Mouse (Mus musculus) heart, postnatal 4 days (tissue): ENCODE results near the gene 2510009E07Rik. TPM values are rescaled to one million over a fixed set of nuclear protein-coding genes. Genes with fewer than 3 reads are reported as not detected.
"Not testable (repeated sequence)": the region's sequence is repeated elsewhere in the genome, so short reads cannot be mapped to it uniquely, and the experiment has no call there.

ENCODE experiments used
- DNase-seq: peaks from one replicate; pipeline ENCODE4 v3.0.0; 2021
- total RNA-seq, 2 experiments: library from RNA; stranded (reverse); gene quantifications; 2 replicates each; pipeline ENCODE4 v1.2.3; 2021

Gene 2510009E07Rik
- total RNA-seq, 2 experiments from 2014 or later, result 44.7 to 45.0 TPM

DNA sequence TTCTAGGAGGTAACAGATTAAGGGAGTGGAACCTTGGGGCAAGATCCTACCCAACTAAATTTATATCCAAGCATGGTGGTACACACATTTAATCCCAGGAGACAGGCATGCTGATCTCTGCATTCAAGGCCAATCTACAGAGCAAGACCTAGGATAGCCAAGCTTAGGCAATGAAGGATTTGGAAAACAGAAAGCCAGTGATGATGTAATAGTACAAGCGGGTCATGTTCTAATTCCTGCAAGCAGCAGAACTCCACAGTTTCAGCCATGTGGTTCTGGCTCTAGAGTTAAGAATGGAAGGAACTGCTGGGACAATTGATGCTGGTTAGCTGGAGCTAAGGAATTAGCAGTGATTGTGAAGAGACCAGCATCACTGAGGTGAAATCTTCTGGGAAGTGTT lies 20.8 kb downstream of the 2510009E07Rik start:
- DNase-seq, result not testable (repeated sequence)

DNA sequence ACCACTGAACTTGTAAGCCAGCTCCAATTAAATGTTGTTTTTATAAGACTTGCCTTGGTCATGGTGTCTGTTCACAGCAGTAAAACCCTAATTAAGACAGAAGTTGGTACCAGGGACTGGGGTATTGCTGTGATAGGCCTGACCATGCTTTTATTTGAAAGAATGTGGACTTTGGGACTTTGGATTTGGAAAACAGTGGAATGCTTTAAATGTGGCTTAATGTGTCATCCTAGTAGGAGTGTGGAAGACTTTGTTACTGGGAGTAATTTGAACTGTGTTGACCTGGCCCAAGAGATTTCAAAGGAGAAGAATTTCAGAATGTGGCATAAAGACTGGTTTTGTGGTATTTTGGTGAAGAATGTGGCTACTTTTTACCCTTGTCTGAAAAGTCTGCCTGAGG lies 21.4 kb downstream of the 2510009E07Rik start:
- not testable (repeated sequence) for DNase-seq

DNA sequence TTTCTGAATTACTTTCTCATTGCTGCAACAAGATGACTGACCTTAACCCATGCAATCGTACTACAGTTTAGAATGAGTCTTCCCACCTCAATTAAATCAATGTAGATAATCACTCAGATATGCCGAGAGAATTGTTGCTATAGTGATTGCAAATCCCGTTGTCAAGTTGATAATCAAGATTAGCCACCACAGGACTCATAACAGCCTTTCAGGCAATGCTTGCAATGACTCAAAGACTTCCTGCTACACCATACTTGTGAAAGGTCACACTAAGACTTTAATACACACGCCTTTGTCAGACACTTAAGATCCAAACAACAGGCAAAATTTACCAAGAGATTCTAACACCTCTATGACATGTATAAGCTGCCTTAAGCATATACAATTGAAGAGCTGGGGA lies 22.6 kb downstream of the 2510009E07Rik start:
- no peak for DNase-seq

DNA sequence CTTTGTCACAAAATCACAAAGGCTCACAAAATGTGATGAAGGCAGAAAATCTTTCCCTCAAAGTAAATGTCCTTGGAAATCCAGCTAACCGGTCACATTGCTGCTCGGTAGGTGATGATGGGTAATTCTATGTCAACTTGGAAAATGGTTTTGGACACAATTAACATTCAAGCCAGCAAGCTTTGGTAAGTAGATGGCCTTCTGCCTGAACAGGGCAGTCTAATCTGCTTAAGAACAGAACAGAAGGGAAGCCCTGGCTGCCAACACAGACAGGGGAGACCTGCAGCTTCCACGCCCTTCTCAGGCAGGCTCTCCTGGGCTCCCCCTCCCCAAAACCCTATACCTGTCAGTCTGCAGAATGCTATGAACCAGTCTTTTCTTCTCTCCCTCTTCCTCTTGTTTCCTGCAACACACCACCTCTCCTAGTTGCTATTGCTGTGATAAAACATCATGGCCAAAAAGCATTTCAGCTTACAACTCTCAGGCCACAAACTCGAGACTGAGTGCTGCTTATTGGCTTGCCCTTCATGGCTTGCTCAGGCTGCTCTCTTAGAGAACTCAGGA lies 29.0 kb downstream of the 2510009E07Rik start:
- no peak for DNase-seq

DNA sequence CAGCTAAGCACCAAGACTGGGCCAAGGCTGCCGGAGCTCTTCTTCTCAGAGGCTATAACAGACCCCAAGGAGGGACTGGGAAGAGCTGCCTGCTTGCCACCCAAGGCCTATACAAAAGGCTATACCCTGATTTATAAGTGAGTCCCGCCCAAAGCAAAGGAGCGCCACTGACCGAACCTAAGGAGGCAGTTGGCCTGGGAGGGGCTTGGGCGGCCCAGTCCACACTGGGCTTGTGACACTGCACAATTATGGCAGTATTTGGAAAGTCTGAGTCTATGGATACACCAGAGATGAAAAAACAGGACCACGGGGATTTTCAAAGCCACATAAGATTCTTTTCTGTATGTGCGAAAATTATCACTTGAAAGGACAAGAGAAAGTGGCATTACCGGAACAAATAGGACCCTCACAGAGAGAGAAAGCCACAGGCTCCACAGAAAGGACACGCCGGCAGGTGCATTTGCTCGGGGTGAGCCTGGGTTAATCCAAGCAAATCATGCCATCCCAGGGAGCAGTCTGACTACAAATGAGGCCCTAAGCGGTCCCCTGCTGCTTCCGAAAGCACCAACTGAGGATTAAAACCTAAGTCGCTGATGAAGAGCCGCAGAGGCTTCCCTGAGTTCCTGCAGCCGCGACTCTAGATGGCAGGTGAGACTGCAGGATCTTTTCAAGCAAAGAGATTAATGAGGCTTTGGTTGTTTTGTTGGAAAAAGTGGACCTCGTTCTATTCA lies 29.7 kb downstream of the 2510009E07Rik start:
- no peak for DNase-seq

DNA sequence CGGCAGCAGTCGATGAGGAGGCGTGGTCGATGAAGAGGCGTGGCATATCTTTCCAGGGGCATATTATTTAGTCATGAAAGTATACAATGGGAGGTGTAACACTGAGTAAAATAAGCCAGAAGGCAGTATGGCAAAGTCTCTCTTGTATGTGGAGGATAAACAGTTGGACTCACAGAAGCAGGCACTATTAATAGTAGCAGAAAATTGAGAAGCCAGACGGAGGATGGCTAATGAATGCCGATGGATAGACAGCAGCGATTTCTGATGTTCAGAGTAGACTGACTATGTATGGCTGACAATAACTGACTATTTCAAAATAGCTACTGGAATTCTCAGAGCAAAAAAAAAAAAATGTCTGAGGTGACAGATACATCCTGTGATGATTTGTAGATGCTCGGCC lies 38.5 kb downstream of the 2510009E07Rik start:
- no peak for DNase-seq

DNA sequence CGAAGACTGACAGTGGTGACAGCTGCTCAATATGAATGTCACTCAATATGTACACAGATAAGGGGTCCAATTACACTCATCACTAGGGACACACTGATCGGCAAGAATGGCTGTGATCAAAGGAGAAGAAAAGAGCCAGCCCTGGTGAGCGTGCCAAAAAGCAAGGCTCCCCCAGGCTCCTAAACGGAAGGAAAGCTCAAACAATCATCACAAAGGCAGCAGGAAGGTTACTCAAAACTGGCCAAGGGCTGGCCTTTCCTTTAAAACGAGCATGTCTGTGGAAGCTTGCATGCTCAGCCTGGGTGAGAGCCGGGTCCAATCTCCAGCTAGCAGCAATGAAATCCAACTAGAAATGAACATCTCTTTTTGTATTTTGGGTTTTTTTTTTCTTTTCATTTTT lies 39.2 kb downstream of the 2510009E07Rik start:
- DNase-seq, result no peak

DNA sequence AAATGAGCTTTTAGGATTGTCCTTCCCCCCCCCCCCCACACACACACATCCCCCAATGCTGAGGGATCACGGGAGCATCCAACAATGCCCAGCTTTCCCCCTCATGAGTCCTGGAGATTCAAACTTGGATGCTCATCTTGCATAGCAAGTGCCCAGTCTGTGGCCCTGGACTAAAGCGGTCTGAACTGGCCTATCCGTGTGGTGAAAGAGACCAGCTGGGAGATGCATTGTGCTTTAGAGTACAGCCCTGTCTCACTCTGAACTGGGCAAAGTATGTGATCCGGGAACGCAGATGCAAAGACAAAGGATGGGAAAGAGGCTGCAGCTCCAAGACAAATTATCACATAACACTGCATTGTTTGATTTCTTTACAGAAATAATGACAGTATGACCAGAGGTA lies 40.1 kb downstream of the 2510009E07Rik start:
- DNase-seq, result no peak

DNA sequence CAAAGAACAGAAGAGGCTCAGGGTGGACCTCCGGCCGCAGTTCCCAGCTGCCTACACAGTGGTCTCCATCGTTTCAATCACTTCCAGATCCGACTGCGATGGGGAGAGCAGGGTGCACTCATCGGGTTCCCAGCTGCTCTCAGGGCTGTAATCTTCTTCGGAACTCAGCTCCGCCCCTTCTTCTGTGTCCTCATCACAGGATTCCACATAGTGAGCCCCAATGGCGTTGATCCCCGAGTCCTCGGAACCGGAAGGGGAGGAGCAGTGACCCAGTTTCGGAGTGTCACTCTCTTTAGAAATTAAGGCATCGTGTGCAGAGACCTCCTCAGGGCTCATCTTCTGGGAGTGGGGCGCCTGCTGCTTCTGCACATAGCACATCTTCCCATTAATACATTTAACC lies 41.3 kb downstream of the 2510009E07Rik start:
- no peak for DNase-seq

DNA sequence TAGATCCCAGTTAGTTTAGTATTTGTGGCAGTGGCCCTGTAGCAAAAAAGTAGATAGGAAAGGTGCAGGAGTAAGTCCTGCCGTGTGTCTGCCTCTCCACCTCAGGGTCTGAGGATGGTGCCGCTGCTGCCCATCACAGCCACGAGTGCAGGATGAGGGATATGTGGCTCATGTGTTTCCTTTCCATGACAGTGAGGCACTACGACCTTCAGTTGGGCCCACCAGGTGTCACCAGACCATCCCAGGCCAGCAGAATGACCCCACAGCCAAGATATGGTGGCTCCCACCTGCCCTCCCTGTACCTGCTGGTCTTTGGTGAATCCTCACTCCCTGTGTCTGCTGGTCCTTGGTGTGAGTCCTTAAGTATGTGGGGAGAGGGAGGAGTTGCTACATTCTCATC lies 43.3 kb downstream of the 2510009E07Rik start:
- DNase-seq, result no peak

DNA sequence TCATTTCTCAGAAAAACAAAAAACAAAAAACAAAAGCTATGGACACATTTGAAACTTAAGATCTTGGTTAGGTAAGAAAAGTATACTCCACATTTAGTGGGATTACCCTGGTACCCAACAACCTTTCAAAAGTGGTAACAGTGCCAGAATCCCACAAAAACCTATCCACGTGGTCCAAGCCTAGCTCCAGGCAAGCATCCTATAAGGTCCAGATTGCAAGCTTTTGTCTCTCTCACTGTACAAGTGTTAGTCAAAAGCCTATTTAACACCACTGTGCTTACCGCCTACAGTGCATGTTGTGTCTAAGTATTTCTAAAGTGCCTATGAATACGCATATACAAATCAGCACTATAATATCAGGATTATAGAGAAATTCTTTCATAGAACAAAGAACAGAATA lies 44.2 kb downstream of the 2510009E07Rik start:
- no peak for DNase-seq

DNA sequence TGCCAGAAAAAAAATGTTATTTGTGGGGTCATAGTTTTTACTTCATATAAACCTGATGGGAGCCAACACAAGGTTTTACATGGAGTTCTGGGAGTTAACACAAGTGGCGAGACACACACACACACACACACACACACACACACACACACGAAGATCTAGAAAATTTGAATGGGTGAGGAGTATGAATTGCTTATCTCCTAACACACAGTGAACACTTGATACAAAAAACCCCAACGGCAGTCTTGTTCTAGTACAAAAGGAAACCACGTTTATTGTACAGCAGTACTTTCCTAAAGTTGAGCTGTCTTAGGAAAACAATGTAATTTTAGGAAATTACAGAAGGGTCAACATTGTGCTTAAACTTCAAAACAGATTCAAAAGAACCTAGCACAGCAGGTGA lies 45.7 kb downstream of the 2510009E07Rik start:
- no peak for DNase-seq

DNA sequence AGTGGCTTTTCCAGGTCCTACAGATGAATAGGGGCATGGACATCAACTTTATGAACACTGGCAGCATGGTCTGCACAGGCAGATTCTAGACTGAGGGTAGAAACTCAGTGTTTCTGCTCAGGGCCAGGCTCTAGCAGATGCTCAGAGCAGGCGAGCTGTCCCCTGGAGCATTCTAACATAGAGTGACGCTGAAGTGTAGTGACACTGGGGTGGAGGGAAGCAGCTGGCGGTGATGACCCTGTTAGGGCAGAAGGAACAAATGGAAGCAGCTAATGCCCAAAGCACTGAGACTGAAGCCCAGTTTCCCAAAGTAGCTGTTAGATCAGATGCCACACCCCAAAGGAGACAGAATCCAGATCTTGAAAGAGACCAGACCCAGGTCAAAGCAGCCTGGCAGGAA lies 48.0 kb downstream of the 2510009E07Rik start:
- DNase-seq, result no peak

DNA sequence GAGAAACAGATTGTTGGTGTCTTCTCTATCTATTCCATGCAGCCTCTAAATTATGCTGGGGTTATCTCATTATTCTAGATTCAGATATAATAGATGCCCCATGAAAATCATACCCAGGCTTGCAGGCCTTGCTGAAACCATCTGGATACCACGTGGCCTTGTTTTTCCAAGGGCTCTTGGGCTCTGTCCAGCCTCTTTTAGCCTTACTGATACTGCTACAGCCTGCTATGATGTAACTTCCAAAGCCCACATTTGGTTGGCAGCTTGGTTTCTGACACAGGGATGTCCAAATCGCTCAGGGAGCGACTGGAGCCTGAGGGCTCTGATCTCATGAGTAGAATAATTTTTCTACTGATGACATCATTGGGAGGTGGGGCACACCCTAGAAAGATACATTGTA lies 48.5 kb downstream of the 2510009E07Rik start:
- DNase-seq, result peak; percentile 56

DNA sequence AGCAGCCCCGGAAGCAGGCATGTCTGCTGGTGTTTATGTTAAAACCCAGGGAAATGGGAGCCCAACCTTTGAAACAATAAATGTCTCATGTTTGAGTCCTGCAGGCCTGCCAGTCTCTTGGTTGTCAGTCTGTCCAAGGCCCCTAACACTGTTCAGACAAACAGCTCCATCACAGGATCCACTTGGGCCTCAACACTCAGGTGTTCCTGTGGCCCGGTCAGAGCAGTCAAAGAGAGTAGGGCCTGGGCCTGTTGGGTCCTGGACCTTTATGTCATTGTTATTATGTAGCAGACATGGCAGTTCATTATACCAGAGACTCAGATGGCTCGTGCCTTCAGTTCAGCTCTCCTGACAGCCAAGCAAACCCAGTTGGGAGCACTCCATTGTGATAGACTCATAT lies 49.9 kb downstream of the 2510009E07Rik start:
- DNase-seq, result no peak

DNA sequence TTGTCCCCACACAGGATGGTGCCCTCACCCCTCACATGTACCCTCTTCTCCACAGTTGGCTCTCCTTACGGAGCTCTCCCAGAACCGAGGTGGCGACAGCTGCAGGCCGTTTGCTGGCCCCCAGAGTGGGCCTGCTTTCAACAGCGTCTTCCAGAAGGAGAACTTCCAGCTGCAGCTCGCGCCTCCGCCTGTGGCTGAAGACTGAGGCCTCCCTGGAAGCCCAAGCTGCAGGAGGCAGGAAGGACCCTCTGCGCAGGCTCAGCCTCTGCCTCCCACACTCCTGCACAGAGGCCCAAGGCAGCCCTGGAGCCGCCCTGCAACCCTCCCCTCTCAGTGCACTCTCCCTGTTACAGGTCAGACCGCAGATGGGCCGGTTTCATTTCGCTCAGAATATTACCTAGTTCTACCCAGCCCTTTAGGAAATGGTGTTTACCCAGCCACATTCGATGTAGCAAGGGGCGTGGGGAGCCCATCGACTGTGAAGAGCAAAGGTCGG lies 50.4 kb downstream of the 2510009E07Rik start:
- DNase-seq, result peak; percentile 77

DNA sequence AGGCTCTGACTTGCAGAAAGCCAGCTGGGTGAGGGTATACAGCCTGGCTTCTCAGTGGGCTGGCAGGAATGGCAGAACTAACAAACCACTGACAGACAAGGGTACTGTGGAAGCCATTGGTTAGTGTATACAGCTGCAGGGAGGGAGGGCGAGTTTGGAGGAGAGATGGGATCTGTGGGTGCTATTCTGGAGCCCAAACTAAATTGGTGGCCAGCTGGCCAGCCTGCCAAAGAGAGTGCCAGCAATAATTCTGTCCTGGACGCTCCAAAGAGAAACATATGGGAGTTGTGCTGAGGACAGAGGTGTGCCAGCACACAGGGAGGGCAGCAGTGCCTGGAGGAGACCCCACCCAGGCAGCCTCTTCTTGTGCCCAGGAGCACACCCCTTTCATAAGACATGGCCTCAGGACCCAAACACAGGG lies 50.8 kb downstream of the 2510009E07Rik start:
- no peak for DNase-seq

DNA sequence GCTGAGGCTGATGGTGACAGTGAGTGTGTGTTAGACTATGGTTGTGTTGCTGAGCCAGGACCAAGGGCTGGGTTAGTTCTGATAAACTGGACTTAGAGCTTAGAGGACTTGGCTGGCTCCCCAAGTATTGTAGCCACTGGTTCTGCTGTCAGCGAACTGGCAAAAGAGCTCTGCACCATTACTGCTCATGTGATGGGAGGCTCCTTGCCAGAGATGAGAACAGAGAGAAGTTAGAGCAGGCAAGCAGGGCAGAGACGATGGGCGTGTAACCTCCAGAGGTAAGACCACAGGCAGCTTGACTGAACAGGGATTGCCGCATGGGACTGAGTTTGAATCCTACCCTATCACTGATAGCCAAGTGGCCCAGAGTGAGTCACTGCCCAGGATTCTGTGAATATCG lies 51.6 kb downstream of the 2510009E07Rik start:
- no peak for DNase-seq

DNA sequence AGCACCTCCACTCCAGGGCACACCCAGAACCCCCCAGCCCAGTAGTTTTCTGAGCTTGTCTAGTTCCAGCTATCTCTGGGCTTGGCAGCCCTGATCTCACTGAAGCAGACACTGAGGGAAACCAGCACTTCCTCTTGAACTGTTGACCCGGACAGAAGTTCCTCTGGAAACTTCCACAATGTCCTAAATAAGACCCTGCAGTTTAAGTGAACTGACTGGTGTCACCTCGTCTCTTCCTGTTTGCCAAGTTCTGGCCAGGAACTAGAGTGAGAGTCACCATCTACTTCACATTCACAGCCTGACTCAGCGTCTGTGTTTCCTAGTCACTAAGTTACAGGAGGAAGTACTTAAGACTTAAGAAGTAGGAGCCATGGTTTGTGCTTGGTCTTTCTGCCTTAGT lies 52.5 kb downstream of the 2510009E07Rik start:
- peak; percentile 32 for DNase-seq

DNA sequence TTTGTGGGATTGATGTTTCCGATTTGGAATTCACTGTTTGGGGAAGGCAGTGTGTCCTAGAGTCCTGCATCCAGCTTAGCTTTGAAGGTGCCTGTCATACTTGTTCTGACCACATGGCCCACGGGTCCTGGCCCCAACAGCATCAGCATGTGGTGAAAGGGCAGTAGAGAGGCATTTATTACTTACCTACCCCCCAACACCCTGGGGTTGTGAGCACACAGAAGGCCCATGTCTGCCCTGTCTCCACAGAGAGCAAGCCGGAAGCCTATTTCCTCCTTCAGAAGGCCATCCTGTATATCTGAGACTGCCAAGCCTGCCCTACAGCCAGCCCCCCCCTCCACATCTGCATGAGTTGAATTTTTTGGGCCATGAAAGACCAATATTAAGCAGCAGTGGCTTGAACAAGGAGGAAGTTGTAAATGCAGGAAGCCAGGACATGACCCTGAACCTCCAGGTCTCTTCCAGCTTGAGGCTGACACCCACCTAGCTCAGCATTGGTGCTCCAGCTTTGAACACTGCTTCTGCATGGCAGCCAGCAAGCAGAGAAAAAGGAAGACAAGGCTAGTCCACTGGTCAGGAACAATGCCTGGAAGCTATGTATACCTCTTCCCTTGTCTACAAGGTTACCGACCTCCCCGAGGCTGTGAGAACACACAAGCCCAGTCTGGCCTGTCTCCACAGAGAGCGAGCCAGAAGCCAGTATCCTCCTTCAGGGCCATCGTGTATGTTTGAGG lies 53.5 kb downstream of the 2510009E07Rik start:
- no peak for DNase-seq

DNA sequence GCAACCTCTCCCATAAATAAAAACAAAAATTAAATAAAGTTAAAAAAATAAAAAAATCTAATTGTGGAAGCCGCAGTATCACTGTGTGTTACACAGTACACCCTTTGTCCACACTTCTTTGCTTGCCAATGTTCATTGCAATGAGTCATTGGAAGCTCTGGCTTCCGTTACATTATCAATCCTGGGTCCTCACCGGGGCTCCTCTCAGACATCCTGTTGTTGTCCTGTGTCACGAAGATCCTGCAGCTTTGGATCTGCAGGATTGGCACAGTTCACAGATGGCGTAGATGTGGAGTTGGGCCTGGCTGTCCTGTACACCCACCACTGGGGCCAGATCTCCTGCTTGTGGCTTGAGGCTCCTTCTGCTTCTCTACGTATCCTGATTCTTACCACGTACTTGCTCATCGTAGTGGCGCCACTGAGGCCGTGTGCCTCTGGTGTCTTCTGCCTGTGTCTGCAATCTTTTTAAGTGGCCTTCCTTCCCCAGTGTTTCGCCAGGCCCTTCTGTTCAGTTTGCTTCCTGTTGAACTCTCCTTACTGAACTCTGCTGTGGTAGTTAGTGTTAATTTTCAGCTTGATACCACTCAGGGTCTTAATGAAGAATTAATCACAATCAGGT lies 57.2 kb downstream of the 2510009E07Rik start:
- peak; percentile 25 for DNase-seq

DNA sequence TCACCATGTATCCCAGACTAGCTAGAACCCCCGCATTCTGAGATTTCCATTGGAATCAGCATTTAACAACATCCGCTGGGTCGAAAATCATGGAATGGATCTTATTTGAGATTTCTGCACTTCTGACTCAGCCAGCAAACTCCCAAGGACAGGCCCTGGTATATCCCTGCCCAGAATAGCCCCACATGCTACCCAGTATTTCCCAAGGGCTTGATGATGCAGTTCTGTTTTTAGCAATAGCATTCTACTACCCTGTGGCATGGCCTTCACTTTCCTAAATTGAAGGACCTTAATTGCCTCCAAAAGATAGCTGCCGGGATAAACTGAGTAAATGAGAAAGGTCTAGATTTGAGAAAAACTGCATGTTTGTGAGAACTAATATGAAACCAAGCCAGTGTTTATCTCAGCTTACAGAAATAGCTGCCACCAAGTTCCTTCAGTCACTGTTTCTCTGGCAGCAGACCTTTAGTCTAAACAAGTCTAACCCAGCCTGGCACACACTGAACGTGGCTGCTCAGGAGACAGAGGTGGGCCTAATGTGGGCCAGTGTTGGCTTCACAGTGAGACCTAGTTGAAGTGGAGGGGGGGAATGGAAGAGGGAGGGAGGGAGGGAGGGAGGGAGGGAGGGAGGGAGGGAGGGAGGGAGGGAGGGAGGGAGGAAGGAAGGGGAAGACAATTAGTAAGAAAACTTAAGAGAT lies 58.2 kb downstream of the 2510009E07Rik start:
- DNase-seq, result peak; percentile 30

DNA sequence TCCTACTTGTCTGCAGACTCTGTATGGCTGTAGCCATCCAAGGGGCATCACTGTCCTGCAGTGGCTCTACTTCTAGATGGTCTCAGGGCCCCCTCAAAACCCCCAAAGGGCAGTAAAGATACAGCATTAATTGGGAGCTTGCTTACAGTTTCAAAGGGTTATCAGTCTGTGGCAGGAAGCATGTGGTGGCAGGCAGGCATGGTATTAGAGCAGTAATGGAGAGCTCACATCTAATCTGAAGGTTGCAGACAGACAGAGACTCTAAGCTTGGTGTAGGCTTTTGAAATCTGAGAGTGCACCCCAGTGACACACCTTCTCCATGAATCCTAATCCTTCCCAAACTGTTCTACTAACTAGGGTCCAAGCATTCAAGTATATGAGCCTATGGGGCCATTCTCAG lies 60.0 kb downstream of the 2510009E07Rik start:
- no peak for DNase-seq
